Mouse (Mus musculus) frontal cortex, adult 2 months (tissue): Measurements from ENCODE around the gene Rpl10a. TPM values are rescaled to one million over a fixed set of nuclear protein-coding genes. Genes with fewer than 3 reads are reported as not detected.
"Not testable (repeated sequence)": the region's sequence is repeated elsewhere in the genome, so short reads cannot be mapped to it uniquely, and the experiment has no call there.

Source experiments
- DNase-seq, 2 experiments: peaks; one replicate each; pipeline ENCODE4 v3.0.0; 2022; ENCODE audit warnings: low spot score in 1 of 2; ENCODE audit errors: extremely low spot score in 1 of 2
- polyA plus RNA-seq: library from polyadenylated mRNA; depleted of rRNA; stranded (reverse); fragments of >200 nt; gene quantifications from 2 replicates; pipeline ENCODE4 v1.2.3, GENCODE M21; 2012

The Rpl10a gene
- polyA plus RNA-seq, 1 experiment: 771 TPM

- no peak for DNase-seq
These were observed 23.1 kb upstream of the Rpl10a start for GRCm38 (mm10) chr17:28305172-28305571.

- peak; percentile 58 to 96 for DNase-seq
These were observed 19.7 kb upstream of the Rpl10a start for GRCm38 (mm10) chr17:28308297-28309195.

DNA sequence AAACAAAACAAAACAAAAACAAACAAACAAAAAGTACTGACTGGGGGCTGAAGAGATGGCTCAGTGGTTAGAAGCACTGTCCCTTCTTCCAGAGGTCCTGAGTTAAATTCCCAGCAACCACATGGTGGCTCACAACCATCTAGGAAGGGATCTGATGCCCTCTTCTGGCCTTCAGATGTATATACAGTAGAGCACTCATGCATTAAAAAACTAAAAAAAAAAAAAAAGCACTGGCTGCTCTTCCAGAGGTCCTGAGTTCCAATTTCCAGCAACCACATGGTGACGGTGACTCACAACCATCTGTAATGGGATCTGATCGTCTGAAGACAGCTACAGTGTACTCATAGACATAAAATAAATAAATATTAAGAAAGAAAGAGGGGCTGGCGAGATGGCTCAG, 17.4 kb upstream of the Rpl10a start:
- no peak for DNase-seq

DNA sequence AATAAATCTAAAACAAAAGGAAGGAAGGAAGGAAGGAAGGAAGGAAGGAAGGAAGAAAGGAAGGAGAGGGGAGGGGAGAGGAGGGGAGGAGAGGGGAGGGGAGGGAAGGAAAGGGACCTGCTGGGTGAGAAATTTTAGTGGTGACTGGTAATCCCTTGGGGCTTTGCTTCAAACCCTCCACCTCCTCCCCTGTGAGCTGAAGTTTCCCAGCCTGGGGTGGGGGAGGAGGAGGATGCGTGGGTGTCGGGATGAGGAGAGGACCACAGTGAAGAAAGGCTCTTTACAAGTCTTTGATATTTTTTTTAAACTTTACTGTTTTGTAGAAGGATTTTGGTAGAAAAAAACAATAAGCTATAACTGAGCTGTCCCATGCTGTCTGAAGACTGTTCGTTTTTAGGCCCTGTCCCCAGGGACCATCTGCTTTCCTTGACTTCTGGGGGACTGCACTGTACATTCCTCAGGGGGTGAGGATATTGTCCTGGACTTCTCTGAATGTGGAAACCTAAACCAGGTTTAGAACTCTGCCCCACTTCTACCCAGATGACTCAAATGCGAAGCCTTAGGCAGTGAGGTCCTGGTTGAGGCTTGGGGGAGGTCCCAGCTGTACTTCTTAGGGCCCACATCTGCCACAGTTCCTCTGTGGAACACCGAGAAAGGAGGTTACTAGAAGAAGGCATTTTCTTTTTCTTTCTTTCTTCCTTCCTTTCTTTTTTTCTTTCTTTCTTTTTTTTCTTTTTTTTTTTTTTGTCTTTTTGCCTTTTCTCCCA, 16.7 kb upstream of the Rpl10a start:
- no peak for DNase-seq

DNA sequence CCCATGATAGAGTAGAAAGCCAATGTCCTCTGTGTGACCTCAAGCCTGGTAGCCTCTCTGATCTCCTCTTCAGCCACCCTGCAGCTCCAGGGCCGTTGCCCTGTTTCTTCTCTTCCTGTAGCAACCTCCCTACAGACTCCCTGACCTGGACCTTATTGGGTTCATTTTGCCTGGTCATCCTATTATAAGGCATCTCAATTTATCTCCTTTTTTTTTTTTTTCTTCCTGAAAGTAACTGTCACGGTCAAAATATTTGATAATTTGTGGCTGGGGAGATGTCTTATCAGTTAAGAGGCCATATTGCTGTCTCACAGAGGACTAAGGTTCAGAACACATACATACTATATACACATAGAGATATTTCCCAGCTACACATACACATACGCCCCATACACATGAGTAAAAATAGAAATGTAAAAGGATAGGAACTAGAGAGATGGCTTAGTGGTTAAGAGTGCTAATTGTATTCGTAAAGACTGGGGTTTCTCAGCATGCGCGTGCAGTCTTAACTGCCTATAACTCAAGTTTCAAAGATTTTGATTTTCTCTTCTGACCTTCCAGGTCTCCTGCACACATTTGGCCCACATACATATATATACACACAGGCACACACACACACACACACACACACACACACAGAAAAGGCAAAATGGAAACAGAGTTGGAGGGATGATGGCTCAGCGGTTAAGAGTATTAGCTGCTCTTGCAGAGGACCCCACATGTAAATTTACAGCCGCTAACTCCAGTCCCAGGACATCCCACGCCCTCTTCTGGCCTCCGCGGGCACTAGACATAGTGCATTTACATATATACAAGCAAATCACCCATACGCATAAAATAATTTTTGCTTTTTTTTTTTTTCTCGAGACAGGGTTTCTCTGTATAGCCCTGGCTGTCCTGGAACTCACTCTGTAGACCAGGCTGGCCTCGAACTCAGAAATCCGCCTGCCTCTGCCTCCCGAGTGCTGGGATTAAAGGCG, 15.7 kb upstream of the Rpl10a start:
- no peak for DNase-seq

DNA sequence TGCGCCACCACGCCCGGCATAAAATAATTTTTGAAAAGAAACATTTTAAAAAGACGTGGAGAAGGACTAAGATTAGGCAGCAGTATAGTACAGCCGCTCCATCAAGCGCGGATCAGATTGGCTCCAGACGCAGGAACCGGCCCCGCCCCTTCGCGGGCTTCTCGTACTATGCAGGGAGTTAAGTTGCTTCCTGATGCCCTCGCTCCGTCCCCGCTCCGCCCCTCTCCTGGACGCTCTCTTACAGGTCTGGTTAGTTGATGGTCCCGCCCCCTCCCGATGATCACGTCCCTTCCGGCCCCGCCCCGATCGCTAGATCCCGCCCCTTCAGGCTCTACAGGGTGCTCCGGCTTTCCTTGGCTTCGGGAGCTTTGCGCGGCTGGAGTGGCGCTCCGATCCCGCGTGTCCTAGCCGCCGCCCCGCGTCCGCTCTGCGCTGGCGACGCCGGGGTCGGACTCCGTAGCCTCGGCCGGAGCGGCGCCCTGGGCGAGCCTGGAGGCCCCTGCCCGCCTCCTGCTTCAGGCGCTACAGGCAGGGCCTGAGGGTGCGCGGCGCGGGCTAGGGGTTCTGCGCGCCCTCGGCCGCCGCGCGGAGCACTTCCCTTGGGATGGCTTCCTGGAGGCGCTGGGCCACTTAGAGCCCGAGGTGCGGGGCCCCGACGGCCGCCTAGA, 14.9 kb upstream of the Rpl10a start, which contains the start of gene Fance:
Gene Fance (plus strand): TSS at position 308 of the 668 bp plus-strand sequence.
- peak; percentile 90 to 94 for DNase-seq

DNA sequence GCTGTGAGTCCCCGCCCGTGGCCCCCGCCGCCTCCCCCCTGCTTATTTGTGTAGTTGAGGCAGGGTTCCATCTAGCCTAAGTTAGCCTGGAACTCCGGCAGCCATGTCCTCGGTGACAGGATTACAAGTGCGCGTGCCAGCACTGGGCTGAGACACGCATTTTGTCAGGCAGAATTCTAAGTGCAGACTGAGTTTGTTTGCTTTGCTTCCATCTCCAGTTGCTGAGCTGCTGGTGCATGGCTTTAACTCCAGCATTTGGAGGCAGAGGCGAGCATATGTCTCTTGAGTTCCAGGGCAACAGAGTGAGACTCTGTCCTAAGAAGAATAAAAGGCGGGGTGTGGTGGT, 14.4 kb upstream of the Rpl10a start:
- peak in 1 of 2 experiments; percentile 42 for DNase-seq

DNA sequence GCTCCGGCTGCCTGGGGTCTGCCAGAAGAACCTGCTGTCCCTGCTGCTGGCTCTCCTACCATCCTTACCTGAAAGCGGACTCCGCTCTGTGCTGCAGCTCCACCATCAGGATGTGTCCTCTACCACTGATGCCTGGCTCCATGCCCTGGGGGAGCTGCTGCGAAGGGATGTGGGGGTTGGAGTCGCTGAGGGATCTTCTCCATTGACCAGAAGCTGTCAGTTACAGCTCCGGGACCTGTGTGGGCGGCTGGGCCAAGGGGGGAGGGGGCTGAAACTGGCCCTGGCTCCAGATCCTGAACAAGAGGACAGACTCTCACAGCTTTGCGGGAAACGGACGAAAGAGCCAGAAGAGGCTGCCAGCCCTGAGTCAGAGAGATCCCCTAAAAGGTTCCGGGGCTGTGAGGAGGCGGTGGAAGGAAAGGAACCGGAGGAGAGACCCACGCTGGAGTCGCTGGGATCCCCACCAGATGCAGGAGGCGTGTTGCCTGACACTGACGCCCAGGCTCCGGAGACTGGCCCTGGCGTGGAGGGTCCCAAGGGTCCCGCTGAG, 12.6 kb upstream of the Rpl10a start:
- DNase-seq: no peak

DNA sequence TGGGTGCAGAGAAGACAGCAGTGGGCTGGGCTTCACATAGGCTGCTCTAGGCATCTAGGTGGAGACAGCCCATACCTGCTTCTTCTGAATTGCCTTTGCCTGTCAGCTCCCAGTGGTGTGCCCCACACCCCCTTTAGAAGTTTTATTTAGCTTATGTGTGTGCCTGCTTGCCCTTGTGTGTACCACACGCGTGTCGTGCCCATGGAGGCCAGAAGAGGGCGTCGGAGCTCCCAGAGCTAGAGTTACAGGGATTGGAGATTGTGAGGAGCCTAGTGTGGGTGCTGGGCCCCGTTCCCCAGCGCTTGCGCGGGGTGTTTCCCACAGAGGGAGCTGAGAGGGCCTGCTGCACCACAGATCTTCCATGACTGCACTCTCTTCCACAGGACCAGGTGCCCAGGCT, 11.8 kb upstream of the Rpl10a start:
- no peak for DNase-seq

DNA sequence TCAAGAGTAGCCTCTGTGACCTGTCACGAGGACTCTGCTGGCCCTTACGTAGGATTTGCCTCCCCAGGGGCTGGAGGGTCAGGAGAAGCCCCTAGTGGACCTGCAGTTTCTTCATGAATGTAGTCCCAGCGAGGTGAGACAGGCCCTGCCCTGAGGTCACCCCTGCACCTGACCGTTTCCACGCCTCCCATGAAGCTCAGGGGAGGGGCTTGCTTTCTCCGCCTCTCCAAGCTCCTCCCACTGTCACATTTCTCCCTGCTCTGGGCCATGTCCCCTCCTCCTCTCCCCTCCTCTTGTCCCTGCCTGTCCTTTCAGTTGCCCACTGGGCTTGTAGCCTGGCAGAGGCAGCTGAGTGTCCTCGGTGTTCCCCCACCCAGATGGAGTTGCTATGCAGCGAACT, 11.2 kb upstream of the Rpl10a start:
- no peak for DNase-seq

GRCm38 (mm10) chr17:28317725-28318124, 10.5 kb upstream of the Rpl10a start:
- no peak for DNase-seq

DNA sequence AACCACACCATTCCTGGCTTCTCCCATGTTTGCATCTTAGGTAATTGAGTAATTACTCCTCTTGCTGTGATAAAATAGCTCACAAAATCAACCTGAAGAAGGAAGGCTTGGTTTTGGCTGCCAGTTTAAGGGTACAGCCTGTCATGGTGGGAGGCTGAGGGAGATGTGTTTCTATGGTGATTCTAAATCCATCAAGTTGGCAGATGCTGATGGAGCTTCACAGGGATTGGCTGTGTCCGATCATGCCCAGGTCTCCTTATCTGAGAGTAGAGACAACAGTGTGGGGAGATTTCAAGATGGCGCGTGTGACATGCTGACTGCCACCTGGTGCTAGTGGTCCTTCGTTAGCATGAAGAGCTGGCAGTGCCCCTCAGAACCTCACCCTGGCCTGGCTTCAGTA, 6.6 kb upstream of the Rpl10a start:
- DNase-seq: no peak

DNA sequence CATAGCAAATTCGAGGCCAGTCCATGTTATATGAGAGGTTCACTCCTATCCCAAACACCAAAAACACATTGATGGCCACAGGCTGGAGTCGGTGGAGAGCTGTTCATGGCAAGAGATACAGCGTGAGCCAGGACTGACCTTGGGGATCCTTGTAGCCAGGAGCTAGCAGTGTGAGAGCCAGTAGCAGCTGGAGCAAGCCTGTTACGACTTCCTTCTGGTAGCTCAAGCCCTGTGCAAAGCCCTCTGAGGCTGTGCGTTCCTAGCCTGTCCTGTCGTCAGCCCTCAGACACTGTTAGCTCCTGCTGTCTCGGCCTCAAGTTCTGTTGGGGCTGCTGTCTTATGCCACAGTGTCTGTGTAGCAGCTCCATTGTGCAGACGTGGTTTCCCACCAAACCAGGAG, 4.5 kb upstream of the Rpl10a start:
- no peak for DNase-seq

DNA sequence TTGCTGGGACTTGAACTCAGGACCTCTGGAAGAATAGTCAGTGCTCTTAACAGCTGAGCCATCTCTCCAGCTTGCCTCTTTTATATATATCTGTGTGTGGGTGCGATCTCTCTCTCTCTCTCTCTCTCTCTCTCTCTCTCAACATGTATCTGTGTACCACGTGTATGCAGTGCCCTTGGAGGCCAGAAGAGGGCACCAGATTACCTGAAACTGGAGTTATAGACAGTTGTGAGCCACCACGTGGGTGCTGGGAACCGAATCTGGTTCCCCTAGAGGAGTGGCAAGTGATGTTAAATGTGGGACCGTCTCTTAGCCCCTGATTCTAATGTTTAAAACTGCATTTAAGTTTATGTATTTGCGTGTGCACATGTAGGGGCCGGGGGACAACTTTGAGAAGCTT, 3.9 kb upstream of the Rpl10a start:
- not testable (repeated sequence) for DNase-seq

DNA sequence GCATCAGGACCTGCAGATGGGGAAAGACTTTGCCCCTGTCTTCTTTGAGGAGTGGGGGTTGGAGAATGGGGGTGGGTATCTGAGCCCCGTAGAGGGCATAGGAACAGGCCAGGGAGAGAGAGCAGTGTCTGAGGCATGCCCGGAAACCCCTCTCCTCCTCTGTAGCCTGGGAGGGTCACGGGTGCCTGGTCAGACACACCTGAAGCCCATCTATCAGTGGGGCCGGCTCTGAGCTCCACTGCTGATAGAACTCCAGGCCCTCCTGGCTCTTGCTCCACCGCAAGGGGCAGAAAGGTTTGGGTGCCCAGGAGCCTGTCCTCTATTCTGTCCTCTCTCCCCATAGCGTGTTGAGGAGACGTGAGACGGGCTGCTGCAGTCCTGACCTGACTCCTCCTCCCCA, 2.5 kb upstream of the Rpl10a start:
- no peak for DNase-seq

DNA sequence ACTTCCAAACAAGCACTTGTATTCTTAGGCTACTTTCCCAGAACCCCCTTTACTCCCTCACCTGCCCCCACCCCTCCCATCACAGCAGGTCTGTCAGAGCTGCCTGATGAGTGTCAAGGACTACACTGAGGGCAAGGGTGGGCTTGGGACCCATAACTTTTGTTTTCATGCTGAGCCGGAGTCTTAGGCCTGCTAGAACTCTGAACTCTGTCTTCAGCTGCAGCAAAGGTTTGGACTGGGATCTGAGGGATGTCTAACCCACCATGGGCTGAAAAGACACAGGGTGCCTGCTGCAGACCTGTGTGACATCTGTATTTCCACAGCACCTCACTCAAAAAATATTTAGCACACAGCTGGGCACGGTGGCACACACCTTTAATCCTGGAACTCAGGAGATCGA, 1.3 kb upstream of the Rpl10a start:
- DNase-seq: no peak

DNA sequence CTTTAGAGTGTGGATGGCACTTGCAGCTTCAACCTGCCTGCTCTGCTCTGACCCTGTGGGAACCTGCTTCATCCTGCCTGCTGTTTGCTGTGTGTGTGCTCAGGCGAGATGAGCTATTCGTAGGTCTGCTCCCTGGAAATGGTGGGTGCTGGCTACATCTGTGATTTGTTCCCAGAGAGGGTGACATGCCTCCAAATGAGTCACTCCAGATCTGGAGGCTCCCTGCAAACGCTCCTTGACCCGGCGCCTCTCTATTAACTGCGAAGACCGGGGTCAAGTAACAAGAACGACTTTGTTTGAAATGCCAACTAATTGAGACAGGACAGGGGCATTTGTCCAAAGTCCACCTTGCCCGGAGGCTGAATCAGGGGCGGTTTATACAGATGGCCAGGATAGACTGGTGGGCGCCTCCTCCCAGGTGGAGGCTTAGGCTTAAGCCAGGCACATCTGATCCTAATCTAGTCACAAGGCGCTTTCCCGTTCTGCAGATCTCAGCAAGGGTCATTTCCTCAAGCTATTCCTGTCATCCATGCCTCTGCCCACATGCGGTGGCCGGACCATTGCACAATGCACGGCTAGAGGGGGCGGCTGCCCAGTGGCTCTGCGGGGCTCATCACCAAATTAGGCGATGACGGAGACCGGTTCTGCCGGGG, 472 bp upstream of the Rpl10a start:
- peak; percentile 33 to 59 for DNase-seq

GRCm38 (mm10) chr17:28328946-28329345, 675 bp downstream of the Rpl10a start:
- no peak for DNase-seq

DNA sequence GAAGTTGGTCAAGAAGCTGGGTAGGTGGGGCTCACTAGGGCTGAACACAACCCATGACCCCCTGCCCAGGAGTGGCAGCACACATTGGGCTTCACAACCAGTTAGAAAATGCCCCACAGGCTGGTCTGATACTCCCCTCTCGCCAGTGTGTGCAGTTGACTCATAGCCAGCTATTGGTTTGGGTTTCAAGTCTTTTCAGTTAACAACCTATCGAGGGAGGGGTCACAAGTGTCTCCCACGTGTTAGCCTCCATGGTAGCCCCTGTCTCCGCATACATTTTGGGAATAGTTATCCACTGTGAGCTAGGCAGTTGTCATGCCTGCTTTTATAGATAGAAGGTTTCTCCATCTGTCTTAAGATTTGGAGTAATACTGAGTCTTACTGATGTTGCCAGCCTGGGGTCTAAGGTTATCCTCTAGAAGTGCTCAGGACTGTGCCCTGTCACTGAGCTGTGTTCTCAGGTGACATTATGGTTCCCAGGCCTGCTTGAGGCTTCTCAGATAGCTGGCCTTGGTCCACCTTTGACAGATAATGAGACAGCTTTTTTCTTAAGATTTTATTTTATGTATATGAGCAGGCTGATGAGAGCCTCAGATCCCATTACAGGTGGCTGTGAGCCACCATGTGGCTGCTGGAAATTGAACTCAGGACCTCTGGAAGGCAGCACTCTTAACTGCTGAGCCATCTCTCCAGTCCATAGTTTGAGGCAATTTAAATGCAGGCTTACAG, 1.4 kb downstream of the Rpl10a start:
- DNase-seq: no peak
